Mouse (Mus musculus): ENCODE data around the gene Hoxc10. TPM values are rescaled to one million over a fixed set of nuclear protein-coding genes. Genes with fewer than 3 reads are reported as not detected.

Hoxc10 gene
- polyA plus RNA-seq, 1 experiment from 2014 or later = 0.10 TPM

MicroRNA genes within 50 kb of the gene (microRNA counts, 519-probe panel; counts per million panel counts)
- microRNA mmu-miR-615-3p = 32.2 counts per million
- microRNA mmu-miR-615-5p = 32.2 counts per million

Small RNA genes lying within 50 kb of the gene (microRNA-seq; reads per million reads assigned to microRNA genes)
- gene Mir196a-2 (ENCODE audit: borderline number of aligned reads) (7.5 reads per million, percentile 43 among the genes with 10 or more reads in this experiment), gene Mir615 (ENCODE audit: borderline number of aligned reads) (238 reads per million, percentile 72 among the genes with 10 or more reads in this experiment)

Other genes starting within 250 kb of the Hoxc10 start
- gene Calcoco1, start 244.6 kb upstream of the Hoxc10 start, polyA plus RNA-seq (2014; fragmentation: Nextera tagmentation; extraction: Ambion mirVana) = 33.7 and 47.8 TPM in 2 replicates
- not detected in 2 replicates for gene Hoxc13, start 45.7 kb upstream of the Hoxc10 start, polyA plus RNA-seq (2014; fragmentation: Nextera tagmentation; extraction: Ambion mirVana)
- not detected in 2 replicates for gene Hoxc12, start 30.0 kb upstream of the Hoxc10 start, polyA plus RNA-seq (2014; fragmentation: Nextera tagmentation; extraction: Ambion mirVana)
- gene Hoxc11, start 12.4 kb upstream of the Hoxc10 start, polyA plus RNA-seq (2014; fragmentation: Nextera tagmentation; extraction: Ambion mirVana) = not detected in 2 replicates
- 1.7 TPM in 2 replicates for gene Hoxc5, start 647 bp downstream of the Hoxc10 start, polyA plus RNA-seq (2014; fragmentation: Nextera tagmentation; extraction: Ambion mirVana)
- gene Hoxc9, start 9.6 kb downstream of the Hoxc10 start, polyA plus RNA-seq (2014; fragmentation: Nextera tagmentation; extraction: Ambion mirVana) = not detected in 2 replicates
- gene Hoxc8, start 23.8 kb downstream of the Hoxc10 start, polyA plus RNA-seq (2014; fragmentation: Nextera tagmentation; extraction: Ambion mirVana) = 0.11 and 0.20 TPM in 2 replicates
- gene Hoxc6, start 31.5 kb downstream of the Hoxc10 start, polyA plus RNA-seq (2014; fragmentation: Nextera tagmentation; extraction: Ambion mirVana) = 0.49 and 0.51 TPM in 2 replicates
- 1.2 and 2.0 TPM in 2 replicates for gene Hoxc4, start 52.1 kb downstream of the Hoxc10 start, polyA plus RNA-seq (2014; fragmentation: Nextera tagmentation; extraction: Ambion mirVana)
- 14.7 and 17.7 TPM in 2 replicates for gene Smug1, start 200.3 kb downstream of the Hoxc10 start, polyA plus RNA-seq (2014; fragmentation: Nextera tagmentation; extraction: Ambion mirVana)

Data from heart, embryonic 11.5 days (tissue).